Mouse (Mus musculus) olfactory bulb, adult 2 months (tissue): Measurements from ENCODE around the gene Nisch.

Source experiments
- CTCF ChIP-seq: fragments of 200-500 bp; IDR thresholded peaks from 2 replicates; pipeline ENCODE4 v1.5.1; 2012; ENCODE audit warnings: low read depth, mild to moderate bottlenecking, low read length, moderate library complexity; ENCODE audit not compliant: insufficient read depth
- POLR2A ChIP-seq: fragments of 200-500 bp; IDR thresholded peaks from 2 replicates; pipeline ENCODE4 v1.6.1; 2012; ENCODE audit warnings: mild to moderate bottlenecking, low read depth, low read length, moderate library complexity; ENCODE audit not compliant: insufficient read depth

DNA sequence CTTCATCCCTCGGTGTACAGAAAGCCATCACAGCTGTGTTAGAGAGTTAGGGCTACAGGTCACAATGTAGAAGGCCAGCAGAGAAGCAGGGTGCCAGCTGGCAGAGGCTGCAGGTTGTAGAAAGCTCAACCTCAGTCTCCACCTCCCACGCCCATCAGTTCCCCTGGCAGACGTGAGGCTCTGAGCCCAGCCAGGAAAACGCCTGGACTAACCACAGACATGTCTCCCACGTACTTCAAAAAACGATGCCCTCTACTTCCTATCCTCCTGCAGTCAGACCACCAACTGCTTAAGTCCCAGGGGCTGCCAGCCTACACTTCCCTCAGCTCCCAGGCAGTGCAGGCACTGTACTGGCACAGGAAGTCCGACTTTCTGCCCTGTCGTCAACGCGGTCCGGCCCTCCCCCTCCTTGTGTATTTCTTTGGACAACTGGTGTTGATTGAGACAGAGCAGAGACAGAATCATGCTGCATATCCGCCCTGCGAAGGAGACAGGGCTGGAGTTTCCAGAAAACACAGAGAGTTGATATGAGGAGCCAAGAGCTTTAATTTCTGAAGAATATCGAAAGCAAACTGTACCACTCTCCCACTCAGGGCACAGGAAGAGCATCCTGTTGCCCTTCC lies 21.7 kb downstream of the Nisch start:
- TF ChIP-seq POLR2A (no peak), CTCF (no peak)
